Mouse (Mus musculus) hindbrain, embryonic 14.5 days (tissue): ENCODE data around the gene Itgb1bp1. TPM values are rescaled to one million over a fixed set of nuclear protein-coding genes. Genes with fewer than 3 reads are reported as not detected.

Source experiments
- ATAC-seq: fragments of 200-750 bp; cut with Nextera tagmentation; 2 replicates; pipeline ENCODE4 v1.8.0; 2017; ENCODE audit warnings: moderate number of reproducible peaks, mild to moderate bottlenecking, moderate TSS enrichment, moderate library complexity; ENCODE audit not compliant: low FRiP score
- DNase-seq: peaks from one replicate; pipeline ENCODE4 v3.0.0-alpha.2; 2015; ENCODE audit warnings: low spot score
- H3K27ac ChIP-seq: fragments of 300-500 bp; sonication (generic); 2 replicates; pipeline ENCODE4 v1.5.1; 2014; ENCODE audit warnings: mild to moderate bottlenecking, moderate library complexity
- H3K27me3 ChIP-seq: fragments of 300-500 bp; sonication (generic); 2 replicates; pipeline ENCODE4 v1.6.1; 2014; ENCODE audit warnings: mild to moderate bottlenecking, low read length, mixed read lengths; ENCODE audit not compliant: control insufficient read depth, insufficient read depth
- H3K36me3 ChIP-seq: fragments of 300-500 bp; sonication (generic); replicated peaks from 2 replicates; pipeline ENCODE4 v1.6.1; 2014; ENCODE audit not compliant: control insufficient read depth, insufficient read depth
- H3K4me1 ChIP-seq: fragments of 300-500 bp; sonication (generic); replicated peaks from 2 replicates; pipeline ENCODE4 v1.6.1; 2014; ENCODE audit warnings: antibody characterized with exemption, low read length, mixed read lengths; ENCODE audit not compliant: control insufficient read depth, insufficient read depth
- H3K4me2 ChIP-seq: fragments of 300-500 bp; sonication (generic); replicated peaks from 2 replicates; pipeline ENCODE4 v1.6.1; 2014; ENCODE audit warnings: mild to moderate bottlenecking, moderate library complexity
- H3K4me3 ChIP-seq: fragments of 300-500 bp; sonication (generic); replicated peaks from 2 replicates; pipeline ENCODE4 v1.5.1; 2014; ENCODE audit warnings: mild to moderate bottlenecking, low read length
- H3K9ac ChIP-seq: fragments of 300-500 bp; sonication (generic); 2 replicates; pipeline ENCODE4 v1.6.1; 2014
- H3K9me3 ChIP-seq: fragments of 300-500 bp; sonication (generic); 2 replicates; pipeline ENCODE4 v1.6.1; 2016; ENCODE audit warnings: low read length; ENCODE audit not compliant: control insufficient read depth
- WGBS: fragments of 180-500 bp; shearing (Covaris S2); extraction: QIAGEN DNeasy Blood & Tissue Kit; methylation state at CpG from one replicate; pipeline ENCODE4 v1.1.7; 2014; 5-methylcytosine and 5-hydroxymethylcytosine counted together
- polyA plus RNA-seq: library from polyadenylated mRNA; unstranded; fragments of >200 nt; fragmentation: Nextera tagmentation; extraction: Ambion mirVana; gene quantifications from 2 replicates; pipeline ENCODE4 v1.2.1, GENCODE M21; 2014

Itgb1bp1 gene
- polyA plus RNA-seq, 1 experiment from 2014 or later: 37.4 TPM

GRCm38 (mm10) chr12:21324101-21324500 lies 38.0 kb upstream of the Itgb1bp1 start:
- H3K36me3 ChIP-seq: peaks cover 73% of the 10 kb centered on the region
- H3K9ac ChIP-seq: no peak overlapping the region
- H3K4me2 ChIP-seq: no peak overlapping the region
- no peaks in the 10 kb centered on the region for H3K27me3 ChIP-seq
- WGBS: 87% methylated on average over 5 of the region's 5 CpGs
- no peak overlapping the region for H3K4me3 ChIP-seq
- ATAC-seq (no peak), DNase-seq (no peak)
- no peaks in the 10 kb centered on the region for H3K9me3 ChIP-seq
- no peaks in the 10 kb centered on the region for H3K4me1 ChIP-seq
- H3K27ac ChIP-seq: no peak overlapping the region

- ATAC-seq (no peak), DNase-seq (no peak)
- Histone ChIP-seq H3K9ac (no peak overlapping the region), H3K27me3 (no peaks in the 10 kb centered on the region), H3K4me2 (no peak overlapping the region), H3K9me3 (no peaks in the 10 kb centered on the region), H3K36me3 (peaks cover 63% of the 10 kb centered on the region), H3K27ac (no peak overlapping the region), H3K4me1 (no peaks in the 10 kb centered on the region), H3K4me3 (no peak overlapping the region)
- 86% methylated on average over 9 of the region's 9 CpGs for WGBS
Measured at GRCm38 (mm10) chr12:21322856-21323255, 36.8 kb upstream of the Itgb1bp1 start.

- Histone ChIP-seq H3K9ac (no peak overlapping the region), H3K4me1 (no peaks in the 10 kb centered on the region), H3K4me3 (no peak overlapping the region), H3K27me3 (no peaks in the 10 kb centered on the region), H3K27ac (no peak overlapping the region), H3K4me2 (no peak overlapping the region), H3K36me3 (peaks cover 58% of the 10 kb centered on the region), H3K9me3 (no peaks in the 10 kb centered on the region)
- WGBS: 88% methylated on average over 4 of the region's 4 CpGs
- ATAC-seq (no peak), DNase-seq (no peak)
Measured at GRCm38 (mm10) chr12:21322296-21322695, 36.2 kb upstream of the Itgb1bp1 start.

- Histone ChIP-seq H3K4me3 (no peak overlapping the region), H3K36me3 (peaks cover 49% of the 10 kb centered on the region), H3K27me3 (no peaks in the 10 kb centered on the region), H3K9me3 (no peaks in the 10 kb centered on the region), H3K4me2 (no peak overlapping the region), H3K4me1 (no peaks in the 10 kb centered on the region), H3K9ac (no peak overlapping the region), H3K27ac (no peak overlapping the region)
- ATAC-seq (no peak), DNase-seq (no peak)
- 86% methylated on average over 9 of the region's 9 CpGs for WGBS
Measured at GRCm38 (mm10) chr12:21321170-21321569, 35.1 kb upstream of the Itgb1bp1 start.

GRCm38 (mm10) chr12:21320317-21320716 lies 34.2 kb upstream of the Itgb1bp1 start:
- Histone ChIP-seq H3K9ac (no peak overlapping the region), H3K4me3 (no peak overlapping the region), H3K36me3 (peaks cover 43% of the 10 kb centered on the region), H3K27me3 (no peaks in the 10 kb centered on the region), H3K9me3 (no peaks in the 10 kb centered on the region), H3K4me2 (no peak overlapping the region), H3K4me1 (no peaks in the 10 kb centered on the region), H3K27ac (no peak overlapping the region)
- 87% methylated on average over 4 of the region's 4 CpGs for WGBS
- DNase-seq (no peak), ATAC-seq (no peak)

GRCm38 (mm10) chr12:21318143-21318895 lies 32.2 kb upstream of the Itgb1bp1 start:
- H3K36me3 ChIP-seq: peaks cover 46% of the 10 kb centered on the region
- H3K4me2 ChIP-seq: no peak overlapping the region
- H3K9ac ChIP-seq: no peak overlapping the region
- no peak overlapping the region for H3K27ac ChIP-seq
- no peaks in the 10 kb centered on the region for H3K9me3 ChIP-seq
- H3K4me3 ChIP-seq: no peak overlapping the region
- no peaks in the 10 kb centered on the region for H3K4me1 ChIP-seq
- H3K27me3 ChIP-seq: no peaks in the 10 kb centered on the region
- DNase-seq: peak; percentile 73
- WGBS: 71% methylated on average over 12 of the region's 12 CpGs
- no peak for ATAC-seq

GRCm38 (mm10) chr12:21316869-21317265 lies 30.8 kb upstream of the Itgb1bp1 start:
- Histone ChIP-seq H3K4me2 (peak overlapping the region; percentile 75), H3K27me3 (no peaks in the 10 kb centered on the region), H3K4me1 (no peaks in the 10 kb centered on the region), H3K4me3 (peak overlapping the region; percentile 63), H3K9ac (peak overlapping the region; percentile 72; the same call in 1 of the 2 replicates), H3K27ac (no peak overlapping the region), H3K9me3 (no peaks in the 10 kb centered on the region), H3K36me3 (peaks cover 47% of the 10 kb centered on the region)
- ATAC-seq (no peak), DNase-seq (no peak)
- WGBS: 29% methylated on average over 7 of the region's 7 CpGs

GRCm38 (mm10) chr12:21315923-21316868 lies 30.1 kb upstream of the Itgb1bp1 start, which contains the start of gene Iah1:
Iah1 (plus strand) TSS chr12:21316389.
- H3K27ac ChIP-seq: peak within 1 kb of the TSS; percentile 12; the same call in 1 of the 2 replicates
- no peaks in the 10 kb centered on the region for H3K9me3 ChIP-seq
- H3K4me3 ChIP-seq: peak within 1 kb of the TSS; percentile 63
- WGBS: 3% methylated on average over 53 of the region's 59 CpGs
- ATAC-seq (peak; percentile 88), DNase-seq (peak; percentile 73)
- H3K36me3 ChIP-seq: peaks cover 50% of the 10 kb centered on the region
- H3K4me1 ChIP-seq: no peaks in the 10 kb centered on the region
- peak within 1 kb of the TSS; percentile 72 for H3K9ac ChIP-seq
- no peaks in the 10 kb centered on the region for H3K27me3 ChIP-seq
- peak within 1 kb of the TSS; percentile 75 for H3K4me2 ChIP-seq

GRCm38 (mm10) chr12:21312201-21312600 lies 26.1 kb upstream of the Itgb1bp1 start:
- H3K9me3 ChIP-seq: no peaks in the 10 kb centered on the region
- H3K4me1 ChIP-seq: no peaks in the 10 kb centered on the region
- no peak for ATAC-seq
- no peak for DNase-seq
- H3K36me3 ChIP-seq: peaks cover 80% of the 10 kb centered on the region
- WGBS: 96% methylated on average over 5 of the region's 5 CpGs
- H3K4me3 ChIP-seq: no peak overlapping the region
- no peak overlapping the region for H3K9ac ChIP-seq
- no peak overlapping the region for H3K4me2 ChIP-seq
- no peak overlapping the region for H3K27ac ChIP-seq
- H3K27me3 ChIP-seq: no peaks in the 10 kb centered on the region
